Mouse (Mus musculus) midbrain, embryonic 14.5 days (tissue): ENCODE results near the gene Mtif2. TPM values are rescaled to one million over a fixed set of nuclear protein-coding genes. Genes with fewer than 3 reads are reported as not detected.

Source experiments
- ATAC-seq: fragments of 200-750 bp; cut with Nextera tagmentation; 2 replicates; pipeline ENCODE4 v1.8.0; 2017; ENCODE audit warnings: moderate number of reproducible peaks, moderate library complexity; ENCODE audit not compliant: low FRiP score, low TSS enrichment
- DNase-seq: peaks from one replicate; pipeline ENCODE4 v3.0.0-alpha.2; 2015
- H3K27ac ChIP-seq: fragments of 300-500 bp; sonication (generic); replicated peaks from 2 replicates; pipeline ENCODE4 v1.5.1; 2014; ENCODE audit warnings: mild to moderate bottlenecking, low read depth, low read length, moderate library complexity
- H3K27me3 ChIP-seq: fragments of 300-500 bp; sonication (generic); 2 replicates; pipeline ENCODE4 v1.6.1; 2014; ENCODE audit warnings: low read length, control low read depth, mixed read lengths; ENCODE audit not compliant: control insufficient read depth, insufficient read depth
- H3K36me3 ChIP-seq: fragments of 300-500 bp; sonication (generic); 2 replicates; pipeline ENCODE4 v1.6.1; 2014; ENCODE audit warnings: low read length, control low read depth; ENCODE audit not compliant: control insufficient read depth, insufficient read depth
- H3K4me1 ChIP-seq: fragments of 300-500 bp; sonication (generic); 2 replicates; pipeline ENCODE4 v1.6.1; 2014; ENCODE audit warnings: mild to moderate bottlenecking, antibody characterized with exemption, low read length, control low read depth; ENCODE audit not compliant: control insufficient read depth, insufficient read depth
- H3K4me2 ChIP-seq: fragments of 300-500 bp; sonication (generic); 2 replicates; pipeline ENCODE4 v1.6.1; 2014; ENCODE audit warnings: mild to moderate bottlenecking, low read length, moderate library complexity
- H3K4me3 ChIP-seq: fragments of 300-500 bp; sonication (generic); replicated peaks from 2 replicates; pipeline ENCODE4 v1.5.1; 2014; ENCODE audit warnings: low read depth, low read length
- H3K9ac ChIP-seq: fragments of 300-500 bp; sonication (generic); replicated peaks from 2 replicates; pipeline ENCODE4 v1.6.1; 2014; ENCODE audit warnings: mild to moderate bottlenecking, low read length, moderate library complexity
- H3K9me3 ChIP-seq: fragments of 300-500 bp; sonication (generic); 2 replicates; pipeline ENCODE4 v1.6.1; 2016; ENCODE audit warnings: low read length, control low read depth, mixed read lengths; ENCODE audit not compliant: control insufficient read depth
- WGBS: fragments of 180-500 bp; shearing (Covaris S2); extraction: QIAGEN DNeasy Blood & Tissue Kit; methylation state at CpG from one replicate; pipeline ENCODE4 v1.1.7; 2014; 5-methylcytosine and 5-hydroxymethylcytosine counted together
- polyA plus RNA-seq: library from polyadenylated mRNA; unstranded; fragments of >200 nt; fragmentation: Nextera tagmentation; extraction: Ambion mirVana; gene quantifications from 2 replicates; pipeline ENCODE4 v1.2.1, GENCODE M21; 2014

The Mtif2 gene
- polyA plus RNA-seq, 1 experiment from 2014 or later: 42.0 TPM

GRCm38 (mm10) chr11:29548504-29549424 is 22.6 kb downstream of the Mtif2 start:
- 26% methylated on average over 23 of the region's 23 CpGs for WGBS
- H3K27me3 ChIP-seq: no peaks in the 10 kb centered on the region
- H3K4me3 ChIP-seq: peak overlapping the region; percentile 75
- DNase-seq (no peak), ATAC-seq (no peak)
- H3K4me1 ChIP-seq: peaks cover 9% of the 10 kb centered on the region; the same call in 1 of the 2 replicates
- H3K9ac ChIP-seq: peak overlapping the region; percentile 82
- peak overlapping the region; percentile 69 for H3K4me2 ChIP-seq
- H3K27ac ChIP-seq: peak overlapping the region; percentile 72
- H3K36me3 ChIP-seq: peaks cover 25% of the 10 kb centered on the region
- H3K9me3 ChIP-seq: no peaks in the 10 kb centered on the region

DNA sequence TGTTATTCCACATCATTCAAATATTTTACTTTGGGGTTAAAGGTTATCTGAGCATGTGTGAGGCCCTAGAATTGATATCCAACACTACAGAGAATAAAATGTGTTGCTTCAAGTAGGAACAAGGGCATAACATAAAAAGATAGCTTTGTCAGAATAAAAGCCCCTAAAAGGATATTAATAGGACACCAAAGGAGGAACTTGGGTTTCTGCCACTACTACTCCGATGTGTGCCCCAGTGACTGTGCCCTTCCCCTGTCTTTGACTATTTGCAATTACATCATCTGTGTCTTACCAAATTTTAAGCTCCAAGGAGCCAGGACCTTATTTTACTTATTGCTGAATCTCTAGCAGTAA is 23.2 kb downstream of the Mtif2 start:
- 97% methylated on average over 1 of the region's 1 CpGs for WGBS
- no peak overlapping the region; the same call in 1 of the 2 replicates for H3K4me2 ChIP-seq
- no peaks in the 10 kb centered on the region for H3K27me3 ChIP-seq
- H3K9me3 ChIP-seq: no peaks in the 10 kb centered on the region
- H3K4me1 ChIP-seq: peaks cover 9% of the 10 kb centered on the region; the same call in 1 of the 2 replicates
- H3K4me3 ChIP-seq: no peak overlapping the region
- H3K27ac ChIP-seq: no peak overlapping the region
- H3K9ac ChIP-seq: no peak overlapping the region
- DNase-seq (no peak), ATAC-seq (no peak)
- peaks cover 19% of the 10 kb centered on the region for H3K36me3 ChIP-seq

DNA sequence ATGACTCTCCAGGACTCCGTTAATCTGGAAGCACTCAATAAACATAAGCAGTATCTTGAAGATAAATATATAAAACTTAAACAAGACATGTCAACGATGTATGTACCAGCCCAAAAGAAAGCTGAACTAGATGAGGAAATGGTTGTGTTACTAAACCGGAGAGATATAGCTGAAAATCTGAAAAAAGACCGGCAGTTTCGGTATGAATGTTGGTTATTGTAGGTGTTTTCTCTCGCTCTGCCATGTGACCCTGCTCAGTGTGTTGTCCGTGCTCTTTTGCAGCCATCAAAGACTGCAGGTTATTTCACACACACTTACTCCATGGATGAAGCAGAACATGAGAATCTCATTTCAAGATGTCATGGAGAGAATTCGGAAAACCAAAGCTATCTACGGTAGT is 34.2 kb downstream of the Mtif2 start:
- Histone ChIP-seq H3K27ac (no peak overlapping the region), H3K9me3 (no peaks in the 10 kb centered on the region), H3K4me3 (no peak overlapping the region), H3K4me2 (no peak overlapping the region), H3K4me1 (no peaks in the 10 kb centered on the region), H3K27me3 (no peaks in the 10 kb centered on the region), H3K36me3 (no peaks in the 10 kb centered on the region), H3K9ac (no peak overlapping the region)
- 91% methylated on average over 9 of the region's 9 CpGs for WGBS
- DNase-seq (no peak), ATAC-seq (no peak)

- Histone ChIP-seq H3K36me3 (no peaks in the 10 kb centered on the region), H3K9me3 (no peaks in the 10 kb centered on the region), H3K9ac (no peak overlapping the region), H3K27me3 (no peaks in the 10 kb centered on the region), H3K4me3 (no peak overlapping the region), H3K4me1 (no peaks in the 10 kb centered on the region), H3K27ac (no peak overlapping the region), H3K4me2 (no peak overlapping the region)
- no peak for DNase-seq
- no peak for ATAC-seq
- 87% methylated on average over 3 of the region's 3 CpGs for WGBS
Measured at GRCm38 (mm10) chr11:29560990-29561389, 34.8 kb downstream of the Mtif2 start.

GRCm38 (mm10) chr11:29563406-29563805 is 37.2 kb downstream of the Mtif2 start:
- no peak overlapping the region for H3K27ac ChIP-seq

GRCm38 (mm10) chr11:29571536-29571935 is 45.3 kb downstream of the Mtif2 start:
- ATAC-seq: no peak
- WGBS: 82% methylated on average over 3 of the region's 3 CpGs

More at GRCm38 (mm10) chr11:29563406-29563805, 37.2 kb downstream of the Mtif2 start:
- Histone ChIP-seq H3K9ac (no peak overlapping the region), H3K9me3 (no peaks in the 10 kb centered on the region), H3K4me2 (no peak overlapping the region), H3K4me3 (no peak overlapping the region), H3K27me3 (no peaks in the 10 kb centered on the region), H3K4me1 (no peaks in the 10 kb centered on the region), H3K36me3 (no peaks in the 10 kb centered on the region)
- 92% methylated on average over 2 of the region's 2 CpGs for WGBS
- ATAC-seq (no peak), DNase-seq (no peak)

GRCm38 (mm10) chr11:29572656-29573055 is 46.4 kb downstream of the Mtif2 start:
- Histone ChIP-seq H3K9ac (no peak overlapping the region), H3K4me1 (no peaks in the 10 kb centered on the region), H3K27ac (no peak overlapping the region), H3K9me3 (no peaks in the 10 kb centered on the region), H3K36me3 (no peaks in the 10 kb centered on the region), H3K4me3 (no peak overlapping the region), H3K27me3 (no peaks in the 10 kb centered on the region), H3K4me2 (no peak overlapping the region)
- ATAC-seq (no peak), DNase-seq (no peak)
- 76% methylated on average over 2 of the region's 2 CpGs for WGBS

More at GRCm38 (mm10) chr11:29571536-29571935, 45.3 kb downstream of the Mtif2 start:
- Histone ChIP-seq H3K9me3 (no peaks in the 10 kb centered on the region), H3K4me3 (no peak overlapping the region), H3K36me3 (no peaks in the 10 kb centered on the region), H3K9ac (no peak overlapping the region), H3K27me3 (no peaks in the 10 kb centered on the region), H3K4me1 (no peaks in the 10 kb centered on the region), H3K27ac (no peak overlapping the region), H3K4me2 (no peak overlapping the region)
- no peak for DNase-seq

DNA sequence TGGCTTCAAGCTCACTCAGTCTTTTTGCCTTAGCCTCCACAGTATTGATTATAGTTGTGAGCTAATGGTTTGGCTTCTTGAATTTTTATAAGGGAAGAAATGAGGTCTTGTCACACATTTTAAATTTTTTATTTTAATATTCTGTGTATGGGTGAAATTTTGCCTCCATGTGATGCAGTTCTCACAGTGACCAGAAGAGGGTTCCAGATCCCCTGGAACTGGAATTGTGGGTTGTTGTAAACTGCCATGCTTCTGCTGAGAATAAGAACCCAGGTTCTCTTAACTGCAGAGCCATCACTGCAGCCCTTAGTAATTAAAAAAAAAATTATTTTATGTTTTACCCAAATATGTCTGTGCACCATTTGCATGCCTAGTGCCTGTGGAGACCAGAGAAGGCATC is 53.4 kb downstream of the Mtif2 start:
- Histone ChIP-seq H3K9me3 (no peaks in the 10 kb centered on the region), H3K4me3 (no peak overlapping the region), H3K36me3 (no peaks in the 10 kb centered on the region), H3K27me3 (no peaks in the 10 kb centered on the region), H3K4me1 (no peaks in the 10 kb centered on the region), H3K27ac (no peak overlapping the region), H3K9ac (no peak overlapping the region), H3K4me2 (no peak overlapping the region)
- no peak for ATAC-seq
- no peak for DNase-seq
